Mouse (Mus musculus): ENCODE data around the gene Cox8a.

GRCm38 (mm10) chr19:7236742-7237141 is 19.3 kb upstream of the Cox8a start:
- no peak for TF ChIP-seq CTCF (IDR thresholded peaks at IDR 0.05; ENCODE audit: low read depth, low read length)
- no peak for TF ChIP-seq GATA1 (IDR thresholded peaks at IDR 0.05; ENCODE audit: borderline replicate concordance, low read length)
- TF ChIP-seq TAL1 (conservative IDR thresholded peaks at IDR 0.05; ENCODE audit: low read depth, low read length): no peak
- TF ChIP-seq GATA2 (IDR thresholded peaks at IDR 0.05; ENCODE audit: borderline replicate concordance, low read depth, low read length): no peak

Measured in G1E (cell line).